Mouse (Mus musculus) heart, embryonic 14.5 days (tissue): ENCODE measurements around the gene Eif2ak4. TPM values are rescaled to one million over a fixed set of nuclear protein-coding genes. Genes with fewer than 3 reads are reported as not detected.

Experiments
- ATAC-seq: fragments of 200-750 bp; cut with Nextera tagmentation; 2 replicates; pipeline ENCODE4 v1.8.0; 2017; ENCODE audit warnings: low read depth, moderate TSS enrichment; ENCODE audit not compliant: insufficient number of reproducible peaks, insufficient read depth, low FRiP score
- H3K27ac ChIP-seq, 2 experiments: fragments of 200-500 bp in 1 of 2; fragments of 300-500 bp in 1 of 2; sonication (generic) in 1 of 2; replicated peaks in 1 of 2; 2 replicates each; pipeline ENCODE4 v1.5.1; 2012 to 2014; ENCODE audit warnings: low read depth in 2 of 2, low read length in 2 of 2, control low read depth in 1 of 2, mild to moderate bottlenecking in 1 of 2, mixed read lengths in 1 of 2; ENCODE audit not compliant: control insufficient read depth in 1 of 2, insufficient read depth in 1 of 2
- H3K27me3 ChIP-seq: fragments of 300-500 bp; sonication (generic); 2 replicates; pipeline ENCODE4 v1.6.1; 2014; ENCODE audit warnings: mild to moderate bottlenecking, low read length, control low read depth; ENCODE audit not compliant: control insufficient read depth, insufficient read depth
- H3K36me3 ChIP-seq: fragments of 300-500 bp; sonication (generic); 2 replicates; pipeline ENCODE4 v1.6.1; 2014; ENCODE audit warnings: mild to moderate bottlenecking, control low read depth, low read length, mixed read lengths; ENCODE audit not compliant: control insufficient read depth, insufficient read depth
- H3K4me1 ChIP-seq, 2 experiments: fragments of 200-500 bp in 1 of 2; fragments of 300-500 bp in 1 of 2; sonication (generic) in 1 of 2; 2 replicates each; pipeline ENCODE4 v1.6.1; 2012 to 2014; ENCODE audit warnings: low read length in 2 of 2, control low read depth in 1 of 2, mixed read lengths in 1 of 2; ENCODE audit not compliant: control insufficient read depth in 2 of 2, insufficient read depth in 2 of 2
- H3K4me2 ChIP-seq: fragments of 300-500 bp; sonication (generic); 2 replicates; pipeline ENCODE4 v1.6.1; 2014; ENCODE audit warnings: mild to moderate bottlenecking, low read length
- H3K4me3 ChIP-seq, 2 experiments: fragments of 200-500 bp in 1 of 2; fragments of 300-500 bp in 1 of 2; sonication (generic) in 1 of 2; 2 replicates each; pipeline ENCODE4 v1.5.1; 2012 to 2014; ENCODE audit warnings: low read length in 2 of 2, mild to moderate bottlenecking in 2 of 2, control low read depth in 1 of 2, low read depth in 1 of 2, moderate library complexity in 1 of 2; ENCODE audit not compliant: control insufficient read depth in 1 of 2, insufficient read depth in 1 of 2
- H3K9ac ChIP-seq: fragments of 300-500 bp; sonication (generic); 2 replicates; pipeline ENCODE4 v1.6.1; 2014; ENCODE audit warnings: mild to moderate bottlenecking, low read length
- H3K9me3 ChIP-seq: fragments of 300-500 bp; sonication (generic); 2 replicates; pipeline ENCODE4 v1.6.1; 2016; ENCODE audit warnings: low read length, control low read depth; ENCODE audit not compliant: control insufficient read depth
- WGBS: fragments of 180-500 bp; shearing (Covaris S2); extraction: QIAGEN DNeasy Blood & Tissue Kit; methylation state at CpG from one replicate; pipeline ENCODE4 v1.1.7; 2014; 5-methylcytosine and 5-hydroxymethylcytosine counted together
- polyA plus RNA-seq: library from polyadenylated mRNA; unstranded; fragments of >200 nt; fragmentation: Nextera tagmentation; extraction: Ambion mirVana; gene quantifications from 2 replicates; pipeline ENCODE4 v1.2.1, GENCODE M21; 2014

Eif2ak4 gene
- polyA plus RNA-seq, 1 experiment from 2014 or later: 6.7 TPM

GRCm38 (mm10) chr2:118483032-118483431 lies 94.6 kb downstream of the Eif2ak4 start:
- H3K27me3 ChIP-seq: no peaks in the 10 kb centered on the region
- peaks cover under 1% of the 10 kb centered on the region; the same call in 1 of the 2 replicates for H3K36me3 ChIP-seq
- peaks cover 5 to 9% of the 10 kb centered on the region in 2 experiments for H3K4me1 ChIP-seq
- H3K27ac ChIP-seq: no peak overlapping the region
- no peak for ATAC-seq
- 73% methylated on average over 5 of the region's 5 CpGs for WGBS
- H3K4me2 ChIP-seq: no peak overlapping the region
- H3K9me3 ChIP-seq: no peaks in the 10 kb centered on the region
- no peak overlapping the region for H3K4me3 ChIP-seq
- no peak overlapping the region for H3K9ac ChIP-seq

- no peak overlapping the region for H3K4me2 ChIP-seq
Observed at GRCm38 (mm10) chr2:118484386-118484898, 96.0 kb downstream of the Eif2ak4 start.

GRCm38 (mm10) chr2:118485415-118485814 lies 97.0 kb downstream of the Eif2ak4 start:
- Histone ChIP-seq H3K36me3 (no peaks in the 10 kb centered on the region), H3K4me2 (no peak overlapping the region), H3K9me3 (no peaks in the 10 kb centered on the region), H3K4me3 (no peak overlapping the region), H3K27ac (no peak overlapping the region), H3K27me3 (no peaks in the 10 kb centered on the region), H3K4me1 (peaks cover 5 to 7% of the 10 kb centered on the region in 2 experiments), H3K9ac (no peak overlapping the region)
- ATAC-seq: no peak
- WGBS: 78% methylated on average over 3 of the region's 3 CpGs

More at GRCm38 (mm10) chr2:118484386-118484898, 96.0 kb downstream of the Eif2ak4 start:
- 78% methylated on average over 9 of the region's 9 CpGs for WGBS
- no peak for ATAC-seq
- Histone ChIP-seq H3K27me3 (no peaks in the 10 kb centered on the region), H3K36me3 (no peaks in the 10 kb centered on the region), H3K9me3 (no peaks in the 10 kb centered on the region), H3K4me1 (no peaks in the 10 kb centered on the region), H3K9ac (no peak overlapping the region), H3K4me3 (no peak overlapping the region), H3K27ac (no peak overlapping the region)

- Histone ChIP-seq H3K27me3 (no peaks in the 10 kb centered on the region), H3K9ac (no peak overlapping the region; the same call in 1 of the 2 replicates), H3K4me1 (peaks cover 11 to 16% of the 10 kb centered on the region in 2 experiments), H3K4me3 (no peak overlapping the region), H3K4me2 (0 out of 2 replicates have a peak overlapping the region, but pooled peaks have one; percentile 25), H3K27ac (no peak overlapping the region), H3K36me3 (no peaks in the 10 kb centered on the region), H3K9me3 (no peaks in the 10 kb centered on the region)
- 17% methylated on average over 12 of the region's 12 CpGs for WGBS
- no peak for ATAC-seq
Observed at GRCm38 (mm10) chr2:118486933-118487332, 98.5 kb downstream of the Eif2ak4 start.

- Histone ChIP-seq H3K9ac (no peak overlapping the region), H3K9me3 (no peaks in the 10 kb centered on the region)
- WGBS: 72% methylated on average over 3 of the region's 3 CpGs
Observed at GRCm38 (mm10) chr2:118487806-118488205, 99.4 kb downstream of the Eif2ak4 start.

GRCm38 (mm10) chr2:118490241-118491091 lies 102.0 kb downstream of the Eif2ak4 start:
- Histone ChIP-seq H3K4me1 (peaks cover 11 to 16% of the 10 kb centered on the region in 2 experiments), H3K4me3 (no peak overlapping the region), H3K9ac (no peak overlapping the region; the same call in 1 of the 2 replicates), H3K36me3 (no peaks in the 10 kb centered on the region), H3K9me3 (no peaks in the 10 kb centered on the region), H3K27me3 (no peaks in the 10 kb centered on the region), H3K4me2 (no peak overlapping the region), H3K27ac (peak overlapping the region; percentile 40 to 68)
- no peak for ATAC-seq
- WGBS: 28% methylated on average over 12 of the region's 12 CpGs

More at GRCm38 (mm10) chr2:118487806-118488205, 99.4 kb downstream of the Eif2ak4 start:
- H3K27ac ChIP-seq: no peak overlapping the region
- H3K27me3 ChIP-seq: no peaks in the 10 kb centered on the region
- no peak overlapping the region for H3K4me2 ChIP-seq
- no peak overlapping the region for H3K4me3 ChIP-seq
- peaks cover 11 to 16% of the 10 kb centered on the region in 2 experiments for H3K4me1 ChIP-seq
- no peak for ATAC-seq
- no peaks in the 10 kb centered on the region for H3K36me3 ChIP-seq

GRCm38 (mm10) chr2:118491281-118491731 lies 102.9 kb downstream of the Eif2ak4 start:
- no peak for ATAC-seq
- 64% methylated on average over 5 of the region's 5 CpGs for WGBS

More at GRCm38 (mm10) chr2:118491281-118491731, 102.9 kb downstream of the Eif2ak4 start:
- Histone ChIP-seq H3K36me3 (no peaks in the 10 kb centered on the region), H3K4me1 (peaks cover 11 to 16% of the 10 kb centered on the region in 2 experiments), H3K4me3 (no peak overlapping the region), H3K27ac (peak overlapping the region in 1 of 2 experiments; percentile 68; a peak in 2 of 4 replicates), H3K9me3 (no peaks in the 10 kb centered on the region), H3K9ac (no peak overlapping the region), H3K27me3 (no peaks in the 10 kb centered on the region), H3K4me2 (no peak overlapping the region)
